Mouse (Mus musculus) stomach, embryonic 16.5 days (tissue): ENCODE results near the gene Chrdl2. TPM values are rescaled to one million over a fixed set of nuclear protein-coding genes. Genes with fewer than 3 reads are reported as not detected.
"Not testable (repeated sequence)": the region's sequence is repeated elsewhere in the genome, so short reads cannot be mapped to it uniquely, and the experiment has no call there.

Experiments used
- ATAC-seq: fragments of 200-750 bp; cut with Nextera tagmentation; 2 replicates; pipeline ENCODE4 v1.8.0; 2017; ENCODE audit warnings: moderate number of reproducible peaks, moderate TSS enrichment; ENCODE audit not compliant: insufficient read depth, low FRiP score
- H3K27ac ChIP-seq: fragments of 300-500 bp; sonication (generic); 2 replicates; pipeline ENCODE4 v1.5.1; 2014; ENCODE audit warnings: low read length
- H3K27me3 ChIP-seq: fragments of 300-500 bp; sonication (generic); 2 replicates; pipeline ENCODE4 v1.6.1; 2014; ENCODE audit warnings: low read length, control low read depth, mixed read lengths; ENCODE audit not compliant: control insufficient read depth, insufficient read depth
- H3K36me3 ChIP-seq: fragments of 300-500 bp; sonication (generic); 2 replicates; pipeline ENCODE4 v1.6.1; 2014; ENCODE audit warnings: low read length; ENCODE audit not compliant: control insufficient read depth, insufficient read depth
- H3K4me1 ChIP-seq: fragments of 300-500 bp; sonication (generic); 2 replicates; pipeline ENCODE4 v1.6.1; 2014; ENCODE audit warnings: low read length, control low read depth, mixed read lengths; ENCODE audit not compliant: control insufficient read depth, insufficient read depth
- H3K4me2 ChIP-seq: fragments of 300-500 bp; sonication (generic); 2 replicates; pipeline ENCODE4 v1.6.1; 2014; ENCODE audit warnings: low read depth, low read length, mixed read lengths
- H3K4me3 ChIP-seq: fragments of 300-500 bp; sonication (generic); replicated peaks from 2 replicates; pipeline ENCODE4 v1.5.1; 2014; ENCODE audit warnings: mild to moderate bottlenecking, low read length
- H3K9ac ChIP-seq: fragments of 300-500 bp; sonication (generic); 2 replicates; pipeline ENCODE4 v1.6.1; 2014; ENCODE audit warnings: low read length
- H3K9me3 ChIP-seq: fragments of 300-500 bp; sonication (generic); replicated peaks from 2 replicates; pipeline ENCODE4 v1.6.1; 2016; ENCODE audit warnings: low read length, control low read depth; ENCODE audit not compliant: control insufficient read depth
- WGBS: fragments of 180-500 bp; shearing (Covaris S2); extraction: QIAGEN DNeasy Blood & Tissue Kit; methylation state at CpG from one replicate; pipeline ENCODE4 v1.1.7; 2014; 5-methylcytosine and 5-hydroxymethylcytosine counted together
- polyA plus RNA-seq: library from polyadenylated mRNA; unstranded; fragments of >200 nt; fragmentation: Nextera tagmentation; extraction: Ambion mirVana; gene quantifications from 2 replicates; pipeline ENCODE4 v1.2.1, GENCODE M21; 2015

Gene Chrdl2
- polyA plus RNA-seq, 1 experiment from 2014 or later = 0.48 TPM

GRCm38 (mm10) chr7:99969151-99969550 is 36.8 kb upstream of the Chrdl2 start:
- H3K27ac ChIP-seq = no peak overlapping the region
- H3K4me3 ChIP-seq = no peak overlapping the region
- H3K4me2 ChIP-seq = no peak overlapping the region
- no peaks in the 10 kb centered on the region for H3K9me3 ChIP-seq
- no peaks in the 10 kb centered on the region for H3K36me3 ChIP-seq
- ATAC-seq = no peak
- peaks cover 29% of the 10 kb centered on the region for H3K4me1 ChIP-seq
- 76% methylated on average over 4 of the region's 4 CpGs for WGBS
- no peak overlapping the region for H3K9ac ChIP-seq
- H3K27me3 ChIP-seq = no peaks in the 10 kb centered on the region

GRCm38 (mm10) chr7:99971926-99972325 is 34.0 kb upstream of the Chrdl2 start:
- H3K27ac ChIP-seq = no peak overlapping the region
- H3K27me3 ChIP-seq = no peaks in the 10 kb centered on the region
- H3K9me3 ChIP-seq = peaks cover 2% of the 10 kb centered on the region; the same call in 1 of the 2 replicates
- no peak for ATAC-seq
- H3K36me3 ChIP-seq = no peaks in the 10 kb centered on the region
- no peak overlapping the region for H3K4me2 ChIP-seq
- no peak overlapping the region for H3K4me3 ChIP-seq
- peaks cover 21% of the 10 kb centered on the region for H3K4me1 ChIP-seq
- 51% methylated on average over 2 of the region's 2 CpGs for WGBS
- no peak overlapping the region for H3K9ac ChIP-seq

- 80% methylated on average over 3 of the region's 3 CpGs for WGBS
- ATAC-seq = not testable (repeated sequence)
These were observed 33.1 kb upstream of the Chrdl2 start for GRCm38 (mm10) chr7:99972912-99973311.

GRCm38 (mm10) chr7:99974208-99974970 is 31.6 kb upstream of the Chrdl2 start:
- peaks cover 28% of the 10 kb centered on the region for H3K4me1 ChIP-seq
- no peak for ATAC-seq

More at GRCm38 (mm10) chr7:99972912-99973311, 33.1 kb upstream of the Chrdl2 start:
- not testable (repeated sequence) for H3K4me3 ChIP-seq, H3K27ac ChIP-seq, H3K4me2 ChIP-seq, H3K9ac ChIP-seq, H3K9me3 ChIP-seq, H3K36me3 ChIP-seq, H3K27me3 ChIP-seq
- peaks cover 21% of the 10 kb centered on the region for H3K4me1 ChIP-seq

GRCm38 (mm10) chr7:99975819-99976575 is 30.0 kb upstream of the Chrdl2 start:
- no peaks in the 10 kb centered on the region for H3K27me3 ChIP-seq
- no peak overlapping the region for H3K4me3 ChIP-seq
- H3K36me3 ChIP-seq = no peaks in the 10 kb centered on the region
- no peak for ATAC-seq
- no peak overlapping the region for H3K9ac ChIP-seq
- 74% methylated on average over 5 of the region's 5 CpGs for whole genome bisulfite sequencing
- no peak overlapping the region for H3K4me2 ChIP-seq
- peak overlapping the region; percentile 48 for H3K27ac ChIP-seq
- peaks cover 28% of the 10 kb centered on the region for H3K4me1 ChIP-seq
- peaks cover 2% of the 10 kb centered on the region; the same call in 1 of the 2 replicates for H3K9me3 ChIP-seq

More at GRCm38 (mm10) chr7:99974208-99974970, 31.6 kb upstream of the Chrdl2 start:
- no peak overlapping the region for H3K4me3 ChIP-seq
- no peak overlapping the region for H3K4me2 ChIP-seq
- 60% methylated on average over 10 of the region's 10 CpGs for WGBS
- H3K27me3 ChIP-seq = no peaks in the 10 kb centered on the region
- H3K27ac ChIP-seq = no peak overlapping the region
- no peak overlapping the region for H3K9ac ChIP-seq
- H3K36me3 ChIP-seq = no peaks in the 10 kb centered on the region
- peaks cover 2% of the 10 kb centered on the region; the same call in 1 of the 2 replicates for H3K9me3 ChIP-seq

- Histone ChIP-seq H3K4me2 (no peak overlapping the region), H3K36me3 (no peaks in the 10 kb centered on the region), H3K4me1 (peaks cover 25% of the 10 kb centered on the region), H3K9me3 (peaks cover 2% of the 10 kb centered on the region; the same call in 1 of the 2 replicates), H3K4me3 (no peak overlapping the region), H3K27ac (no peak overlapping the region), H3K9ac (no peak overlapping the region), H3K27me3 (no peaks in the 10 kb centered on the region)
- WGBS = 64% methylated on average over 2 of the region's 2 CpGs
- ATAC-seq = no peak
These were observed 27.9 kb upstream of the Chrdl2 start for GRCm38 (mm10) chr7:99978041-99978440.

GRCm38 (mm10) chr7:99979081-99979480 is 26.9 kb upstream of the Chrdl2 start:
- H3K27ac ChIP-seq = no peak overlapping the region
- H3K4me1 ChIP-seq = peaks cover 22% of the 10 kb centered on the region
- peak overlapping the region; percentile 92 for H3K9ac ChIP-seq
- no peaks in the 10 kb centered on the region for H3K27me3 ChIP-seq
- H3K4me3 ChIP-seq = peak overlapping the region; percentile 76
- H3K9me3 ChIP-seq = peaks cover 2% of the 10 kb centered on the region; the same call in 1 of the 2 replicates
- H3K4me2 ChIP-seq = peak overlapping the region; percentile 81
- 6% methylated on average over 6 of the region's 6 CpGs for WGBS
- no peak for ATAC-seq
- no peaks in the 10 kb centered on the region for H3K36me3 ChIP-seq

- Histone ChIP-seq H3K36me3 (no peaks in the 10 kb centered on the region), H3K4me1 (peaks cover 16% of the 10 kb centered on the region), H3K4me3 (peak overlapping the region; percentile 76), H3K9me3 (peaks cover 2% of the 10 kb centered on the region; the same call in 1 of the 2 replicates), H3K27ac (peak overlapping the region; percentile 91), H3K27me3 (no peaks in the 10 kb centered on the region), H3K9ac (peak overlapping the region; percentile 92), H3K4me2 (peak overlapping the region; percentile 81)
- under 1% methylated on average over 51 of the region's 51 CpGs for WGBS
- peak; percentile 65 for ATAC-seq
These were observed 26.3 kb upstream of the Chrdl2 start for GRCm38 (mm10) chr7:99979546-99980131.
